Mouse (Mus musculus): Measurements from ENCODE around the gene Rab35. TPM values are rescaled to one million over a fixed set of nuclear protein-coding genes. Genes with fewer than 3 reads are reported as not detected.
A peak's percentile ranks its signal among the peaks of the same experiment; 100 is the strongest.

Gene Rab35
- polyA plus RNA-seq, 1 experiment from 2014 or later, result 18.0 TPM

DNA sequence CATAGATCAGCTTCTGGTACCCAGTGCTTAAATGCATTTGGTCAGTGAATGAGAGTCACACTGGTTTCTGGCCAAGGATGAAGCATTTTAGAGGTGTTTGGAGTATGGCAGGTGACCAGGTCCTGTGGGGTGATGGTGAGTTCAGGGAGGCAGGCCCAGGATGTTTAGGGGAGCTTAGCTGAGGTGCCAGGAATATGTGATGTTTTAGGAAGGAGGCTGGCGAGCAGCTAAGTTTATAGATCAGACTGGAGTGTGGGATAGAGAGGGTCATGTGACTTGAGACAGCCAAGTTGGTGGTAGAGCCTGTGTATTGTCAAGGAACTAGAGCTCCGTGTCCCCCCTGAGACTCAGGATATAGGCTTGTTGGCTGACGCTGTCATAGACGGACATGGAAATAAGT is 1.4 kb downstream of the Rab35 start:
- Histone ChIP-seq H3K4me1 (replicated peaks; ENCODE audit: control insufficient read depth, insufficient read depth, low read length) (peaks cover 38% of the 10 kb centered on the region), H3K27ac (ENCODE audit: low read length) (no peak overlapping the region), H3K9ac (replicated peaks; ENCODE audit: low read depth, low read length) (peak overlapping the region; percentile 93; the same call in 1 of the 2 replicates), H3K36me3 (ENCODE audit: control insufficient read depth, insufficient read depth) (no peaks in the 10 kb centered on the region), H3K27me3 (replicated peaks; ENCODE audit: control insufficient read depth, insufficient read depth, low read length) (no peaks in the 10 kb centered on the region), H3K4me2 (ENCODE audit: low read length) (peak overlapping the region; percentile 60), H3K9me3 (ENCODE audit: control insufficient read depth, low read length) (no peaks in the 10 kb centered on the region), H3K4me3 (replicated peaks; ENCODE audit: low read length) (peak overlapping the region; percentile 84)
- no peak for ATAC-seq
- 64% methylated on average over 4 of the region's 4 CpGs for WGBS

DNA sequence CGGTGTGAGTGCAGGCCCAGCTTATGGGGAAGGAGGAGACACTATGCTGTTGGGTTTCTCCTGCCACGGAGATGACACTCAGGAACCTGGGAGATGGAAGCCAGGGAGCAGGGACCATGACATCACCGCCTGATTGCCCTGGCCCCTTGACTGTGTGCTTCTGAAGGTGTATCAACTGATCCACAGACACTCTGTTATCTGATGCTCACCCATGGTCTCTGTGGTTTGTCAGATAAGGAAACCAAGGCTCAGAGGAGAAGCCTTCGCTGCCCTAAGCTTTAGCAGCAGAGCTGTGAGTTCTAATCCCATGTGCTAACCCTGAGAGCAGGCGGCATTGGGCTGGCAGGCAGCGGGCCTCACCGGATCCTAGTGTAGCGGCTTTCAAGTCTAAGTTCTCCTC is 2.3 kb downstream of the Rab35 start:
- H3K27me3 ChIP-seq (replicated peaks; ENCODE audit: control insufficient read depth, insufficient read depth, low read length), result no peaks in the 10 kb centered on the region
- no peaks in the 10 kb centered on the region for H3K9me3 ChIP-seq (ENCODE audit: control insufficient read depth, low read length)
- 90% methylated on average over 8 of the region's 8 CpGs for WGBS
- H3K27ac ChIP-seq (ENCODE audit: low read length), result no peak overlapping the region
- no peak overlapping the region for H3K4me2 ChIP-seq (ENCODE audit: low read length)
- ATAC-seq, result no peak
- H3K36me3 ChIP-seq (ENCODE audit: control insufficient read depth, insufficient read depth), result peaks cover 6% of the 10 kb centered on the region
- no peak overlapping the region for H3K9ac ChIP-seq (replicated peaks; ENCODE audit: low read depth, low read length)
- H3K4me3 ChIP-seq (replicated peaks; ENCODE audit: low read length), result no peak overlapping the region
- H3K4me1 ChIP-seq (replicated peaks; ENCODE audit: control insufficient read depth, insufficient read depth, low read length), result peaks cover 38% of the 10 kb centered on the region

DNA sequence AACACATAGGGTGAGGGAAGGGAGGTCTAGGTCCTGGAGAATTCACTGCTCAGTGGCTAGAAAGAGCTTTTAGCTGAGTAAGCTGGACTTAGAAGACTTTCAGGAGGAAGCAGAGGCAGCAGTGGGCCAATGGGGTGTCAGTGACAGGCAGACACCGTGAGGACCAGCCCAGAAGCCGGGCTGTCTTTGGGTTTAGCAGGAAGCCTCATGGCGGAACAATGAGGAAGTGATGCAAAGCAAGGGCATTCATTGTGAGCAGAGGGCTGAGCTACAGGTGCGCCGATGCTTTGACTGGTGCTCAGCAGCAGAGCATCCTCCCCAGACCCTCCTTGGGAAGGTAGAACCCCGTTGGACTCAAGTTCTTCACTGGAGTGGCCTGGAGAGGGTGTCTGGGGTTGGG is 3.8 kb downstream of the Rab35 start:
- no peaks in the 10 kb centered on the region for H3K9me3 ChIP-seq (ENCODE audit: control insufficient read depth, low read length)
- H3K36me3 ChIP-seq (ENCODE audit: control insufficient read depth, insufficient read depth), result peaks cover 9% of the 10 kb centered on the region
- WGBS, result 71% methylated on average over 6 of the region's 6 CpGs
- no peak for ATAC-seq
- peaks cover 37% of the 10 kb centered on the region for H3K4me1 ChIP-seq (replicated peaks; ENCODE audit: control insufficient read depth, insufficient read depth, low read length)
- no peak overlapping the region for H3K9ac ChIP-seq (replicated peaks; ENCODE audit: low read depth, low read length)
- H3K27me3 ChIP-seq (replicated peaks; ENCODE audit: control insufficient read depth, insufficient read depth, low read length), result no peaks in the 10 kb centered on the region
- H3K27ac ChIP-seq (ENCODE audit: low read length), result no peak overlapping the region
- H3K4me2 ChIP-seq (ENCODE audit: low read length), result no peak overlapping the region
- H3K4me3 ChIP-seq (replicated peaks; ENCODE audit: low read length), result no peak overlapping the region

DNA sequence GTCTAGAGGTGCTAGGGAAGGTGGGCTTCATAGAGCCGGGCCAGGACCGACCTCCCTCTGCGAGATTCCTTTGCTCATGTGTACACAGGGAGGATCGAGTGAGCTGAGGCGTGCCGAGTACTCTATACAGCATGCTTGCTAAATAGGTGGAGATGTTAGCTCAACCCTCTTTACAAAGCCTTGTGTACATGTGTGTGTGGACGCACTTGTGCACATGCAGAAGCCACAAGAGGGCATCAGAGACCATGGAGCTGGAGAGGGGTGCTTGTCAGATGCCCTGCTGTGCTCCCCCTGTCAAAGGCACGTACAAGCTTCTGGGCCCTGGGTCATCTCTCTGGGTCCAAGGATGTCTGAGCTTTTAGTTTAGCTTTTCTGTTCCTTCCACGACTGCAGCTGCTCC is 12.5 kb downstream of the Rab35 start:
- no peaks in the 10 kb centered on the region for H3K4me1 ChIP-seq (replicated peaks; ENCODE audit: control insufficient read depth, insufficient read depth, low read length)

DNA sequence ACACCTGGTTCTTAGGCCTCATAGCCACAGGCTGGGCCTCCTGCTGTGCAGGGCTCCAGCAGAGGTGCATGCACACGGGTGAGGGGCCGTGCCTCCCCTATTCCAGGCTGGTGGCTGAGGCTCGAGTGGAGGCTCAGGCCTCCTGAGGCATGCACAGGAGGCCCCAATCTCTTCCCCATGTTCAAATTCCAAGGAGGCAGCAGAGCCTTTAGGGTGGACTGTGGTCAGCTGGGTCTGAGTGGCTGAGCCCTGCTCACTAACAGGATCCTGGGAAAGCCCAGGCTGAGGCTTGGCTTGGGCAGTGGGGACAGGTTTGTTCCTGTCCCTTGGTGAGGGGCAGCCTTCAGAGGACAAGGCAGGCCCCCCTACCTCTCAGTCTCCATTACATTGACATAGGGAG is 17.2 kb downstream of the Rab35 start:
- Histone ChIP-seq H3K4me2 (ENCODE audit: low read length) (no peak overlapping the region), H3K9ac (replicated peaks; ENCODE audit: low read depth, low read length) (no peak overlapping the region), H3K9me3 (ENCODE audit: control insufficient read depth, low read length) (no peaks in the 10 kb centered on the region), H3K4me3 (replicated peaks; ENCODE audit: low read length) (no peak overlapping the region), H3K4me1 (replicated peaks; ENCODE audit: control insufficient read depth, insufficient read depth, low read length) (peaks cover 11% of the 10 kb centered on the region), H3K36me3 (ENCODE audit: control insufficient read depth, insufficient read depth) (peaks cover 9% of the 10 kb centered on the region), H3K27me3 (replicated peaks; ENCODE audit: control insufficient read depth, insufficient read depth, low read length) (no peaks in the 10 kb centered on the region), H3K27ac (ENCODE audit: low read length) (no peak overlapping the region)
- no peak for ATAC-seq
- WGBS, result 59% methylated on average over 3 of the region's 3 CpGs

More for the DNA sequence above, 12.5 kb downstream of the Rab35 start:
- Histone ChIP-seq H3K9me3 (ENCODE audit: control insufficient read depth, low read length) (no peaks in the 10 kb centered on the region), H3K9ac (replicated peaks; ENCODE audit: low read depth, low read length) (no peak overlapping the region), H3K27me3 (replicated peaks; ENCODE audit: control insufficient read depth, insufficient read depth, low read length) (no peaks in the 10 kb centered on the region), H3K4me3 (replicated peaks; ENCODE audit: low read length) (no peak overlapping the region), H3K27ac (ENCODE audit: low read length) (no peak overlapping the region), H3K36me3 (ENCODE audit: control insufficient read depth, insufficient read depth) (peaks cover 15% of the 10 kb centered on the region), H3K4me2 (ENCODE audit: low read length) (no peak overlapping the region)
- 86% methylated on average over 9 of the region's 9 CpGs for WGBS
- no peak for ATAC-seq

DNA sequence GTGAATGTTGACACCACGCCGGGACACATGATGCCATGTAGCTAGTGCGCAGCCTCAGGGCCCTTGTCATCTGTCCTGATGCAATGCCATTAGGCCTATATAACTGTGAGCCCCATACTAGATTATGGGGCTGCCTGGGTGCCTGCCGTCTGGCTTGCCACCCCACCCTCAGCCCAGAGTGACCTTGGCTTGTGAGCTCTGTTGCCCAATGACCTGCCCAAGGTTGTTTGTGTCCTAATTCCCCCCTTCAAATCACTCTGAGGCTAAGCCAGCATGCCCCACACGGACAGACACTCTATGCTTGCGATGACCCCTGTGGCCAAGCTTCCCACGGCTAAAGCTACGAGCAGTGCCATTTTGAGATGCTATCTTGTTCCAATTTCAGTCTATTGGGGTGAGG is 18.0 kb downstream of the Rab35 start:
- no peak for ATAC-seq
- WGBS, result 93% methylated on average over 8 of the region's 8 CpGs
- no peak overlapping the region for H3K4me3 ChIP-seq (replicated peaks; ENCODE audit: low read length)
- no peak overlapping the region for H3K4me2 ChIP-seq (ENCODE audit: low read length)
- no peak overlapping the region for H3K9ac ChIP-seq (replicated peaks; ENCODE audit: low read depth, low read length)
- H3K27me3 ChIP-seq (replicated peaks; ENCODE audit: control insufficient read depth, insufficient read depth, low read length), result no peaks in the 10 kb centered on the region
- no peak overlapping the region for H3K27ac ChIP-seq (ENCODE audit: low read length)
- peaks cover 9% of the 10 kb centered on the region; the same call in 1 of the 2 replicates for H3K36me3 ChIP-seq (ENCODE audit: control insufficient read depth, insufficient read depth)
- peaks cover 11% of the 10 kb centered on the region for H3K4me1 ChIP-seq (replicated peaks; ENCODE audit: control insufficient read depth, insufficient read depth, low read length)
- H3K9me3 ChIP-seq (ENCODE audit: control insufficient read depth, low read length), result no peaks in the 10 kb centered on the region

DNA sequence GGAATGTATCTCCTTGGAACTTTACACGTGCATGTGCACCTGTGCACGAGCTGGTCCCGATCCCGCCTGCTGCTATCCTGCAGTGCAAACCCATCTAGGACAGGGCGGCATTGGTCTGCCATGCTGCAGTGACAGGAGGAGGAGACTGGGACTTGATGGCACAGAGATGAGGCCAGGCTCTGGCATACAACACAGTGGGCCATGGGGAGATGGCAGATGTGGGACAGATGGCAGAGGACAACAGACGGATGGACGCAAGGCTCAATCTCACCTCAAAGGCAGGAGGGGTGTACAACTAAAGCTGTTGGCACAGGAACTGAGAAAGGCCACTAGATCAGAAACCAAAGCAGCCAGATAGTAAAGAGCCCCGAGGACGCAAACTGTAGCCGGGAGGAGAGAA is 19.2 kb downstream of the Rab35 start:
- H3K9ac ChIP-seq (replicated peaks; ENCODE audit: low read depth, low read length), result no peak overlapping the region
- H3K27me3 ChIP-seq (replicated peaks; ENCODE audit: control insufficient read depth, insufficient read depth, low read length), result no peaks in the 10 kb centered on the region
- H3K4me1 ChIP-seq (replicated peaks; ENCODE audit: control insufficient read depth, insufficient read depth, low read length), result peaks cover 11% of the 10 kb centered on the region
- peaks cover 8% of the 10 kb centered on the region; the same call in 1 of the 2 replicates for H3K36me3 ChIP-seq (ENCODE audit: control insufficient read depth, insufficient read depth)
- no peak overlapping the region for H3K4me3 ChIP-seq (replicated peaks; ENCODE audit: low read length)
- no peaks in the 10 kb centered on the region for H3K9me3 ChIP-seq (ENCODE audit: control insufficient read depth, low read length)
- ATAC-seq, result no peak
- H3K27ac ChIP-seq (ENCODE audit: low read length), result no peak overlapping the region
- no peak overlapping the region for H3K4me2 ChIP-seq (ENCODE audit: low read length)
- WGBS, result 90% methylated on average over 10 of the region's 10 CpGs

DNA sequence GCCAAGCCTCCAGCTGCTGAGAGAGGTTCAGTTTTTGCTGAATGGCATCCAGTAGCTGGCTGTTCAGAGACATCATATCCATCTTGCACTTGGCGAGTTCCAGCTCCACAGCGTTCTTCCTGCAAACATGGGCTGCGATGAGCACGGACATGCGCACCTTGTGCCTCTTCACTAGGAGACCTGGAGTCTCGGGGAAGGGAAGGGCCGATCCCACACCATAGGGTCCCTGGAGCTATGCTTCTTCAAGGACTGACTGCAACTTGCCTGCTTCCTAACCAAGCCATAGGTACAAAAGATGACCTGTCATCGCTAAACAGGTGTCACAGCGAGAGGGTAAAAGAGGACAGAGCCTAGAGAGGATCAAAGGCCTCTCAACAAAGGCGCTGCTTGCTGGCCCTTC is 20.1 kb downstream of the Rab35 start:
- H3K9ac ChIP-seq (replicated peaks; ENCODE audit: low read depth, low read length), result no peak overlapping the region
- 92% methylated on average over 10 of the region's 10 CpGs for WGBS
- no peak overlapping the region for H3K4me3 ChIP-seq (replicated peaks; ENCODE audit: low read length)

DNA sequence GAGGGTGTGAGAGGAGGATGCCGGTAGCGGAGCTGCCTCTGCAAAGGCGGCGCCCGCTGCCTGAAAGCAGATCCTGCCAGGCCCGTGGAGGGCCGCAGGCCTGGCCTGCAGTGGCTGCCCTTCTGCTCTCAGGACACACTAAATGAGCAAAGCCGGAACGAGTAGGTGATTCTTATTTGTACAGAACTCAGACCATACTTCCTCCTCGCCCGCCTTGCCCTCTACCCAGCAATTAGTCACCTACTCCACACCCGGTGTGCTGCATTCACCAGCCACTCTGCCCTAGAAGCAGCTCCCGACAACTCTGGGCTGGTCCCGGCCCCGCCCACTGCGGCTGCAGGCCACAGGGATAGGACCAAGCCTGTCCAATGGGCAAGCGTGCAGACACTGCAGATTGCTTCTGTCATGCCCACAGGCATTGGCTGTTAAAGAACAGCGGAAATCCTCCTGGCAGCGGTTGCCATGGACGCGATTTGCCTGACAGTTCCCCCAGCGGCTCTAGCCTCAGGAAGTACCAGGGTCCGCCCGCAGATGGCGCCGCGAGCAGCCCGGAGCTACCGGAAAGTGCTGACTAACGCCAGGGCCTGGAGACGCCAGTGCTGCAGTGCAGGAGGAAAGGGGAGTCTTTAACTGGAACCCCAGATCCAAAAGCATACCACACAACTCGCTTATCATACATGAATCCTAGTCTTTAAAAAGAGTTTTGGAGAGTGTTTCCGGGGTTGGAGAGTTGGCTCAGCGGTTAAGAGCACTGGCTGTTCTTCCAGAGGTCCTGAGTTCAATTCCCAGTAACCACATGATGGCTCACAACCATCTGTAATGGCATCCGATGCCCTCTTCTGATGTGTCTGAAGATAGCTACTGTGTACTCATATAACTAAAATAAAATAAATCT is 21.2 kb downstream of the Rab35 start:
- Histone ChIP-seq H3K36me3 (ENCODE audit: control insufficient read depth, insufficient read depth) (no peaks in the 10 kb centered on the region), H3K27ac (ENCODE audit: low read length) (peak overlapping the region; percentile 65), H3K4me2 (ENCODE audit: low read length) (peak overlapping the region; percentile 81), H3K4me3 (replicated peaks; ENCODE audit: low read length) (peak overlapping the region; percentile 48), H3K9ac (replicated peaks; ENCODE audit: low read depth, low read length) (peak overlapping the region; percentile 64), H3K4me1 (replicated peaks; ENCODE audit: control insufficient read depth, insufficient read depth, low read length) (peaks cover 11% of the 10 kb centered on the region), H3K9me3 (ENCODE audit: control insufficient read depth, low read length) (no peaks in the 10 kb centered on the region), H3K27me3 (replicated peaks; ENCODE audit: control insufficient read depth, insufficient read depth, low read length) (no peaks in the 10 kb centered on the region)
- 4% methylated on average over 35 of the region's 35 CpGs for WGBS
- ATAC-seq, result peak; percentile 100

More for the DNA sequence above, 20.1 kb downstream of the Rab35 start:
- ATAC-seq, result no peak
- Histone ChIP-seq H3K27me3 (replicated peaks; ENCODE audit: control insufficient read depth, insufficient read depth, low read length) (no peaks in the 10 kb centered on the region), H3K9me3 (ENCODE audit: control insufficient read depth, low read length) (no peaks in the 10 kb centered on the region), H3K36me3 (ENCODE audit: control insufficient read depth, insufficient read depth) (peaks cover 1% of the 10 kb centered on the region; the same call in 1 of the 2 replicates), H3K27ac (ENCODE audit: low read length) (no peak overlapping the region), H3K4me1 (replicated peaks; ENCODE audit: control insufficient read depth, insufficient read depth, low read length) (peaks cover 11% of the 10 kb centered on the region), H3K4me2 (ENCODE audit: low read length) (no peak overlapping the region)
